Mouse (Mus musculus) liver, adult 2 months (tissue): ENCODE results near the gene Gm21028. TPM values are rescaled to one million over a fixed set of nuclear protein-coding genes. Genes with fewer than 3 reads are reported as not detected.
"Not testable (repeated sequence)": the region's sequence is repeated elsewhere in the genome, so short reads cannot be mapped to it uniquely, and the experiment has no call there.

Source experiments
- DNase-seq: peaks from one replicate; pipeline ENCODE4 v3.0.0-alpha.2; 2011; ENCODE audit warnings: low read depth, low spot score; ENCODE audit errors: extremely low read depth
- H3K27ac ChIP-seq: fragments of 200-500 bp; replicated peaks from 2 replicates; pipeline ENCODE4 v1.5.1; 2012; ENCODE audit warnings: low read depth, mild to moderate bottlenecking, control low read depth, inconsistent platforms, low read length; ENCODE audit not compliant: insufficient read depth
- H3K27me3 ChIP-seq: fragments of 200-500 bp; 2 replicates; pipeline ENCODE4 v1.6.1; 2012; ENCODE audit warnings: mild to moderate bottlenecking, moderate library complexity, low read length, inconsistent platforms; ENCODE audit not compliant: control insufficient read depth, insufficient read depth
- H3K36me3 ChIP-seq: fragments of 200-500 bp; 2 replicates; pipeline ENCODE4 v1.6.1; 2012; ENCODE audit warnings: low read length, inconsistent platforms; ENCODE audit not compliant: control insufficient read depth, insufficient read depth
- H3K4me1 ChIP-seq: fragments of 200-500 bp; 2 replicates; pipeline ENCODE4 v1.6.1; 2011; ENCODE audit warnings: low read length; ENCODE audit not compliant: control insufficient read depth, insufficient read depth
- H3K4me3 ChIP-seq: fragments of 200-500 bp; 2 replicates; pipeline ENCODE4 v1.5.1; 2011; ENCODE audit warnings: low read depth, mild to moderate bottlenecking, control low read depth, low read length, moderate library complexity; ENCODE audit not compliant: insufficient read depth
- H3K79me2 ChIP-seq: fragments of 200-500 bp; 2 replicates; pipeline ENCODE4 v1.6.1; 2012; ENCODE audit warnings: inconsistent platforms, mild to moderate bottlenecking, low read length, moderate library complexity; ENCODE audit not compliant: control insufficient read depth, insufficient read depth
- H3K9ac ChIP-seq: fragments of 200-500 bp; 2 replicates; pipeline ENCODE4 v1.6.1; 2012; ENCODE audit warnings: low read depth, mild to moderate bottlenecking, control low read depth, inconsistent platforms, low read length
- CTCF ChIP-seq: fragments of 200-500 bp; IDR thresholded peaks from 2 replicates; pipeline ENCODE4 v1.5.1; 2011; ENCODE audit warnings: low read depth, low read length, control low read depth
- POLR2A ChIP-seq: fragments of 200-500 bp; IDR thresholded peaks from 2 replicates; pipeline ENCODE4 v1.6.1; 2011; ENCODE audit warnings: low read length, control low read depth; ENCODE audit not compliant: insufficient read depth; ENCODE audit errors: extremely low read depth
- WGBS: fragments of 180-500 bp; shearing (Covaris S2); methylation state at CpG from one replicate; pipeline ENCODE4 v1.1.7; 2018; 5-methylcytosine and 5-hydroxymethylcytosine counted together
- polyA plus RNA-seq: library from polyadenylated mRNA; depleted of rRNA; stranded (reverse); fragments of >200 nt; gene quantifications from 2 replicates; pipeline ENCODE4 v1.2.3, GENCODE M21; 2012; rRNA removed
- total RNA-seq: library from RNA; depleted of rRNA; stranded (reverse); fragments of >200 nt; gene quantifications from 2 replicates; pipeline ENCODE4 v1.2.3, GENCODE M21; 2014; rRNA removed

Gm21028 gene
- not detected in 2 replicates for total RNA-seq
- polyA plus RNA-seq: not detected in 2 replicates

- H3K79me2 ChIP-seq: no peaks in the 10 kb centered on the region
- DNase-seq: no peak
- no peaks in the 10 kb centered on the region for H3K4me1 ChIP-seq
- peaks cover 9% of the 10 kb centered on the region for H3K36me3 ChIP-seq
- no peak within 1 kb of the TSS for H3K9ac ChIP-seq
- no peak for TF ChIP-seq CTCF
- no peak for TF ChIP-seq POLR2A
- H3K4me3 ChIP-seq: no peak within 1 kb of the TSS
- whole genome bisulfite sequencing: 93% methylated on average over 5 of the region's 5 CpGs
- no peak within 1 kb of the TSS for H3K27ac ChIP-seq
- H3K27me3 ChIP-seq: no peaks in the 10 kb centered on the region
Measured at GRCm38 (mm10) chr7:42578488-42578887, at the start of gene Gm21028. Gene Gm21028, minus strand, starts transcription at chr7:42578588.

- H3K4me1 ChIP-seq, H3K36me3 ChIP-seq, H3K9ac ChIP-seq, DNase-seq, H3K79me2 ChIP-seq, H3K4me3 ChIP-seq, H3K27ac ChIP-seq, H3K27me3 ChIP-seq: not testable (repeated sequence)
Measured at GRCm38 (mm10) chr7:42595666-42596065, 17.3 kb upstream of the Gm21028 start.

- not testable (repeated sequence) for H3K27me3 ChIP-seq, DNase-seq, H3K4me3 ChIP-seq, H3K79me2 ChIP-seq, H3K27ac ChIP-seq, H3K9ac ChIP-seq, H3K36me3 ChIP-seq, H3K4me1 ChIP-seq
- whole genome bisulfite sequencing: 92% methylated on average over 11 of the region's 11 CpGs
Measured at GRCm38 (mm10) chr7:42592413-42592812, 14.0 kb upstream of the Gm21028 start, which contains the start of gene Zfp977. Gene Zfp977, minus strand, starts transcription at chr7:42592547.

GRCm38 (mm10) chr7:42591311-42591710 lies 12.9 kb upstream of the Gm21028 start:
- H3K9ac ChIP-seq, H3K27me3 ChIP-seq, H3K4me3 ChIP-seq, H3K27ac ChIP-seq, H3K36me3 ChIP-seq, H3K4me1 ChIP-seq, H3K79me2 ChIP-seq, DNase-seq: not testable (repeated sequence)

- 71% methylated on average over 3 of the region's 3 CpGs for WGBS
- H3K79me2 ChIP-seq: no peaks in the 10 kb centered on the region
- no peak for TF ChIP-seq POLR2A
- TF ChIP-seq CTCF: no peak
Measured at GRCm38 (mm10) chr7:42551766-42552165, 26.6 kb downstream of the Gm21028 start.

More at GRCm38 (mm10) chr7:42551766-42552165, 26.6 kb downstream of the Gm21028 start:
- no peaks in the 10 kb centered on the region for H3K27me3 ChIP-seq
- DNase-seq: no peak
- H3K4me1 ChIP-seq: no peaks in the 10 kb centered on the region
- no peaks in the 10 kb centered on the region for H3K36me3 ChIP-seq
- no peak overlapping the region for H3K4me3 ChIP-seq
- H3K27ac ChIP-seq: no peak overlapping the region
- no peak overlapping the region for H3K9ac ChIP-seq

Other genes starting within 250 kb of the Gm21028 start
- not detected in 2 replicates for gene 4933421I07Rik, start 130.5 kb downstream of the Gm21028 start, total RNA-seq
- not detected in 2 replicates for gene 4933421I07Rik, start 130.5 kb downstream of the Gm21028 start, polyA plus RNA-seq
- 5.1 and 6.2 TPM in 2 replicates for gene Zfp141, start 72.8 kb downstream of the Gm21028 start, total RNA-seq
- gene Zfp141, start 72.8 kb downstream of the Gm21028 start, polyA plus RNA-seq: 3.6 and 3.9 TPM in 2 replicates
- 0.74 and 1.3 TPM in 2 replicates for gene Zfp977, start 14.0 kb upstream of the Gm21028 start, total RNA-seq
- gene Zfp977, start 14.0 kb upstream of the Gm21028 start, polyA plus RNA-seq: 0.06 TPM in 1 of 2 replicates, not detected in the other
- 2.1 and 4.0 TPM in 2 replicates for gene Zfp976, start 64.0 kb upstream of the Gm21028 start, total RNA-seq
- 0.24 and 0.26 TPM in 2 replicates for gene Zfp976, start 64.0 kb upstream of the Gm21028 start, polyA plus RNA-seq
- 4.0 and 5.6 TPM in 2 replicates for gene Zfp975, start 114.2 kb upstream of the Gm21028 start, total RNA-seq
- gene Zfp975, start 114.2 kb upstream of the Gm21028 start, polyA plus RNA-seq: 0.22 and 0.31 TPM in 2 replicates
- not detected in 2 replicates for gene Gm17067, start 148.4 kb upstream of the Gm21028 start, total RNA-seq
- not detected in 2 replicates for gene Gm17067, start 148.4 kb upstream of the Gm21028 start, polyA plus RNA-seq
- not detected in 2 replicates for gene Vmn2r62, start 214.9 kb upstream of the Gm21028 start, total RNA-seq
- gene Vmn2r62, start 214.9 kb upstream of the Gm21028 start, polyA plus RNA-seq: not detected in 2 replicates